Mouse (Mus musculus): Measurements from ENCODE around the gene Slc2a9.

DNA sequence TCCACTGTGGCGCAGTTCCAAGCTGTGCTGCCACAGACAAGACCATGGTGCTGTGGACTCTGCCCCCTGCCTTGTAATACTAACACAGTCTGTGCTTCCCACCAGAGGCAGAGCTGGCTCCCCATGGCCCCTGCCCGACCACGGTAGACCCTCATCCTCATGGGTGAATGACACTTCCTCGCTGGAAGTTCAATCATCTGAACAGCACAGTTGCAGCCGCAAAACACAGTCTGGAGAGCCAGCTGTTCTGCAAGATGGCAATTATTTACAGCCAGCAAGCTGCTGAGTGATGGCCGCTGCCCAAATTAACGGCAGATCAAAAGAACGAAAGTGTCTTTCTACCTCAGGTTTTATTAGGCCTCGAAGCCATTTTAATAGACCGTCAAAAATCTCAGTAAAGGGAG is 114.5 kb downstream of the Slc2a9 start:
- TF ChIP-seq CTCF (IDR thresholded peaks at IDR 0.05; ENCODE audit: borderline replicate concordance, insufficient read depth, low read length) (no peak), POLR2A (IDR thresholded peaks at IDR 0.05; ENCODE audit: low read depth, low read length) (no peak)
